Mouse (Mus musculus): Measurements from ENCODE around the gene Dnajc12. TPM values are rescaled to one million over a fixed set of nuclear protein-coding genes. Genes with fewer than 3 reads are reported as not detected.

The Dnajc12 gene
- total RNA-seq (2023): 1 to 10 TPM; 1.0 to 3.9 TPM

GRCm38 (mm10) chr10:63382372-63383279, at the start of gene Dnajc12:
TSS of gene Dnajc12 (plus strand) at chr10:63382443.

GRCm38 (mm10) chr10:63381498-63382280, 554 bp upstream of the Dnajc12 start, which contains the start of gene Sirt1:
TSS of gene Sirt1 (minus strand) at chr10:63381704.

GRCm38 (mm10) chr10:63421739-63422735, 39.8 kb downstream of the Dnajc12 start, which contains the start of gene Gm7075:
TSS of gene Gm7075 (minus strand) at chr10:63421789.

DNA sequence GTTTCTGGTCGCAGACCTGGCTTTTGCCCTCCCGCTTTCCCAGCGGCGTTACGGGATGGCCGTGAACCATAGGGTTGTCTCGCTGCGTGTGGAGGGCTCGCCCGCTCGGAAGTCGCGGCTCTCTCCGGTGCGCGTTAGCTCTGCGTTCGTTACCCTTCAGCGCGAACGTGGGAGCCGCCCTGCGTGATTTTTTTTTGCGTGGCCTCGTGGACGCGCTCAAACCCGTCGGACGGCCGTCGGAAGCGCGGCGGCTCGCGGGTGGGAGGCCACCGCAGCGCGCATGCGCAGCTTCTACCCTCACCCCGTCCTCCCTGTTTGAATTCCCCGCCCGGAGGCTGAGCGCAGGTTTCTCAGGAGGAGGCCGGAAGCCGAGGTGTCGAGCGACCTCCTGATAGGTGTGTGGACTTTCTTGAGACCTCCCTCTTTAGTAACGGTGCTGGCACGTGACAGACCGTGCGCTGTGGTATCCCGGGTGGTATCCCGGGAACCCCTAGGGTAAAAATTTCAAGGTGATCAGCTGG, 47.6 kb downstream of the Dnajc12 start, which contains the start of gene Ctnna3:
Gene Ctnna3, plus strand, starts transcription at position 314 of the 521 bp plus-strand sequence.

Other genes with a start within 250 kb of the Dnajc12 start
- gene Mypn, start 178.5 kb upstream of the Dnajc12 start, total RNA-seq (2023): not detected
- gene Herc4, start 138.6 kb upstream of the Dnajc12 start, total RNA-seq (2023): 100 to 1,000 TPM; 184 to 206 TPM
- gene Sirt1, start 739 bp upstream of the Dnajc12 start, total RNA-seq (2023): 10 to 100 TPM; 21.7 to 26.0 TPM
- not detected for gene Gm7075, start 39.3 kb downstream of the Dnajc12 start, total RNA-seq (2023)
- gene Ctnna3, start 47.7 kb downstream of the Dnajc12 start, total RNA-seq (2023): not detected